Mouse (Mus musculus): Measurements from ENCODE around the gene Slc41a1.

- no peak for TF ChIP-seq CTCF (IDR thresholded peaks at IDR 0.05; ENCODE audit: low read depth, low read length)
- TF ChIP-seq POLR2A (IDR thresholded peaks at IDR 0.05; ENCODE audit: extremely low read depth, insufficient read depth, low read length), result no peak
Observed at GRCm38 (mm10) chr1:131829279-131829678, 2.0 kb downstream of the Slc41a1 start.

Measured in liver, adult 2 months (tissue).